Mouse (Mus musculus) mature B cell (primary cell): Measurements from ENCODE around the gene Pm20d2.

Experiments used
- in situ Hi-C: fragments of 300-500 bp; cut with MboI; formaldehyde crosslinking; loops from 2 replicates; pipeline ENCODE4 v1.14.3; 2019

Pm20d2 gene

GRCm38 (mm10) chr4:33189735-33190036 is at the start of gene Pm20d2:
Gene Pm20d2 (minus strand): TSS chr4:33189737.
- in situ Hi-C loops, result no loop called here

GRCm38 (mm10) chr4:33230881-33231280 is 41.3 kb upstream of the Pm20d2 start:
- in situ Hi-C loops, result no loop called here

GRCm38 (mm10) chr4:33229639-33230038 is 40.1 kb upstream of the Pm20d2 start:
- in situ Hi-C loops, result no loop called here

- in situ Hi-C loops, result no loop called here
Observed at GRCm38 (mm10) chr4:33227164-33227563, 37.6 kb upstream of the Pm20d2 start.

GRCm38 (mm10) chr4:33224003-33224675 is 34.6 kb upstream of the Pm20d2 start:
- in situ Hi-C loops, result no loop called here

GRCm38 (mm10) chr4:33221847-33222246 is 32.3 kb upstream of the Pm20d2 start:
- in situ Hi-C loops, result no loop called here

GRCm38 (mm10) chr4:33208881-33209841 is 19.6 kb upstream of the Pm20d2 start, which contains the start of gene Srsf12:
Gene Srsf12 (plus strand): TSS chr4:33208991.
- in situ Hi-C loops, result no loop called here

- in situ Hi-C loops, result no loop called here
Observed at GRCm38 (mm10) chr4:33207551-33207950, 18.0 kb upstream of the Pm20d2 start.

GRCm38 (mm10) chr4:33204682-33205081 is 15.1 kb upstream of the Pm20d2 start:
- in situ Hi-C loops, result no loop called here

- in situ Hi-C loops, result no loop called here
Observed at GRCm38 (mm10) chr4:33198117-33198516, 8.6 kb upstream of the Pm20d2 start.

- in situ Hi-C loops, result no loop called here
Observed at GRCm38 (mm10) chr4:33188781-33189734, 479 bp downstream of the Pm20d2 start.

- in situ Hi-C loops, result no loop called here
Observed at GRCm38 (mm10) chr4:33188164-33188563, 1.4 kb downstream of the Pm20d2 start.

GRCm38 (mm10) chr4:33183477-33183876 is 6.1 kb downstream of the Pm20d2 start:
- in situ Hi-C loops, result no loop called here

- in situ Hi-C loops, result loop anchor here (5.0 kb wide), 1 partner anchor 140 kb away; the partner anchor contains the start of gene Pnrc1
Observed at GRCm38 (mm10) chr4:33152087-33153038, 37.2 kb downstream of the Pm20d2 start.

- in situ Hi-C loops, result no loop called here
Observed at GRCm38 (mm10) chr4:33149150-33149549, 40.4 kb downstream of the Pm20d2 start.

GRCm38 (mm10) chr4:33147825-33148224 is 41.7 kb downstream of the Pm20d2 start:
- in situ Hi-C loops, result no loop called here

GRCm38 (mm10) chr4:33146679-33147291 is 42.8 kb downstream of the Pm20d2 start:
- in situ Hi-C loops, result no loop called here

- in situ Hi-C loops, result no loop called here
Observed at GRCm38 (mm10) chr4:33132221-33132620, 57.3 kb downstream of the Pm20d2 start, which contains the start of gene Gabrr1. Gene Gabrr1 (plus strand): TSS chr4:33132521.

GRCm38 (mm10) chr4:33125409-33126084 is 64.0 kb downstream of the Pm20d2 start:
- in situ Hi-C loops, result no loop called here
